Mouse (Mus musculus) forebrain, embryonic 14.5 days (tissue): Measurements from ENCODE around the gene Rpl10. TPM values are rescaled to one million over a fixed set of nuclear protein-coding genes. Genes with fewer than 3 reads are reported as not detected.

Experiments
- microRNA-seq: library from miRNA; unstranded; fragments of <30 nt; microRNA quantifications from one replicate; pipeline ENCODE4, GENCODE M21; 2016
- polyA plus RNA-seq: library from polyadenylated mRNA; unstranded; fragments of >200 nt; fragmentation: Nextera tagmentation; extraction: Ambion mirVana; gene quantifications from 2 replicates; pipeline ENCODE4 v1.2.1, GENCODE M21; 2014

Gene Rpl10
- polyA plus RNA-seq, 1 experiment from 2014 or later, result 677 TPM

Small RNAs within 50 kb of the gene (microRNA-seq; reads per million reads assigned to microRNA genes)
- gene Mir7091, result not detected
- gene Mir7092, result 0.40 reads per million

Other genes starting within 250 kb of the Rpl10 start
- gene Irak1, start 246.9 kb upstream of the Rpl10 start, polyA plus RNA-seq, result 22.9 and 23.7 TPM in 2 replicates
- not detected in 2 replicates for gene Opn1mw, start 143.3 kb upstream of the Rpl10 start, polyA plus RNA-seq
- 12.6 and 14.2 TPM in 2 replicates for gene Mecp2, start 135.4 kb upstream of the Rpl10 start, polyA plus RNA-seq
- gene Tex28, start 103.0 kb upstream of the Rpl10 start, polyA plus RNA-seq, result not detected in 2 replicates
- 0.11 TPM in 1 of 2 replicates, not detected in the other for gene Tktl1, start 93.6 kb upstream of the Rpl10 start, polyA plus RNA-seq
- gene Flna, start 21.0 kb upstream of the Rpl10 start, polyA plus RNA-seq, result 88.1 and 103 TPM in 2 replicates
- 26.1 and 37.9 TPM in 2 replicates for gene Emd, start 16.1 kb upstream of the Rpl10 start, polyA plus RNA-seq
- gene Taz, start 11.1 kb downstream of the Rpl10 start, polyA plus RNA-seq, result 60.2 and 65.0 TPM in 2 replicates
- gene Dnase1l1, start 11.5 kb downstream of the Rpl10 start, polyA plus RNA-seq, result 2.9 and 3.1 TPM in 2 replicates
- 168 and 185 TPM in 2 replicates for gene Atp6ap1, start 26.3 kb downstream of the Rpl10 start, polyA plus RNA-seq
- 614 and 712 TPM in 2 replicates for gene Gdi1, start 34.2 kb downstream of the Rpl10 start, polyA plus RNA-seq
- 42.6 and 54.4 TPM in 2 replicates for gene Fam50a, start 42.2 kb downstream of the Rpl10 start, polyA plus RNA-seq
- 36.4 and 47.5 TPM in 2 replicates for gene Plxna3, start 58.3 kb downstream of the Rpl10 start, polyA plus RNA-seq
- gene Lage3, start 82.8 kb downstream of the Rpl10 start, polyA plus RNA-seq, result 90.8 and 109 TPM in 2 replicates
- gene Ubl4a, start 102.4 kb downstream of the Rpl10 start, polyA plus RNA-seq, result 77.7 and 81.5 TPM in 2 replicates
- gene Slc10a3, start 102.5 kb downstream of the Rpl10 start, polyA plus RNA-seq, result 6.8 and 7.8 TPM in 2 replicates
- gene Fam3a, start 122.5 kb downstream of the Rpl10 start, polyA plus RNA-seq, result 29.8 and 35.2 TPM in 2 replicates
- 22.9 and 23.4 TPM in 2 replicates for gene Ikbkg, start 122.5 kb downstream of the Rpl10 start, polyA plus RNA-seq
- 67.9 and 68.4 TPM in 2 replicates for gene G6pdx, start 158.4 kb downstream of the Rpl10 start, polyA plus RNA-seq
- gene Gm6880, start 210.6 kb downstream of the Rpl10 start, polyA plus RNA-seq, result not detected in 2 replicates